Mouse (Mus musculus) cortical plate, adult 2 months (tissue): ENCODE data around the gene Copz1.

Experiments used
- CTCF ChIP-seq: fragments of 200-500 bp; IDR thresholded peaks from 2 replicates; pipeline ENCODE4 v1.5.1; 2011; ENCODE audit warnings: mild to moderate bottlenecking, control low read depth, low read length; ENCODE audit not compliant: insufficient read depth; ENCODE audit errors: extremely low read depth
- POLR2A ChIP-seq: fragments of 200-500 bp; IDR thresholded peaks from 2 replicates; pipeline ENCODE4 v1.6.1; 2011; ENCODE audit warnings: mild to moderate bottlenecking, low read length, control low read depth; ENCODE audit not compliant: insufficient read depth; ENCODE audit errors: extremely low read depth

- TF ChIP-seq CTCF (0 out of 2 replicates have a peak, but pooled peaks have one; percentile 22), POLR2A (no peak)
Measured at GRCm38 (mm10) chr15:103284647-103285046, 12.1 kb downstream of the Copz1 start.
